8 mouse cellular contexts compared by ENCODE assay signal in the genomic region with DNA sequence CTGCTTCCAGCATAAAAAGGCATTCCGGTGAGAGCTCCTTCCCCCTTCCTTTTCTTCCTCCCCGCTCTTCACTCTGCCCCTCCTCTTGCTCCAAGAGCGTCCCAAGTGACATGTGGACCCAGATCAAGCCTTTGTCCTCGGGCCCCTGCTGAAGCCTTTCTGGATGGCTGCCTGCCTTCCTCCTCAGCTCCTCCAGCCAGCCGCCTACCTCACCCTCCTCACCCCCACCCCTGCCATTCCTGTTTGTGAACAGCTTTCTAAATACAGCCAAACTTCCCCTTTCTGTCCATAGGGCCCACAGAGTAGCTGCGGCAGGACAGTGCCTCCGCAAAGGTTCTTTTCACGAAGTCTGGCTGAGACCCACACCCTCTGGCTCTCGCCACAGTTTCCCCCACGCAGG.
DNase-seq lines count a peak whose midpoint lies in the region; ATAC-seq and TF ChIP-seq lines count a peak whose summit lies in the region.

No protein-coding gene starts in this region.

- no peaks in the 10 kb centered on the region for H3K36me3 ChIP-seq in kidney, embryonic 16.5 days (ENCODE audit: insufficient read depth, low read length)
- no peaks in the 10 kb centered on the region for H3K36me3 ChIP-seq in heart, embryonic 12.5 days
- no peaks in the 10 kb centered on the region for H3K36me3 ChIP-seq in liver, postnatal 0 days (replicated peaks; ENCODE audit: insufficient read depth, low read length)

- H3K4me1 ChIP-seq in kidney, embryonic 16.5 days (ENCODE audit: insufficient read depth, low read length): peaks cover 39% of the 10 kb centered on the region
- H3K4me1 ChIP-seq in bone marrow, adult 2 months (ENCODE audit: control insufficient read depth, insufficient read depth, low read length): peaks cover 11% of the 10 kb centered on the region
- peaks cover 47% of the 10 kb centered on the region for H3K4me1 ChIP-seq in heart, embryonic 12.5 days (replicated peaks)
- H3K4me1 ChIP-seq in liver, postnatal 0 days (ENCODE audit: insufficient read depth): peaks cover 21% of the 10 kb centered on the region

- DNase-seq in kidney, adult 8-10 months: no peak
- no peak for DNase-seq in liver, postnatal 0 days
- DNase-seq in embryo, embryonic 10 days (ENCODE audit: low spot score): no peak
- DNase-seq in adipocyte (ENCODE audit: low spot score): no peak
- no peak for DNase-seq in urinary bladder, postnatal 36 days (ENCODE audit: low spot score in 2 of 2)

- H3K4me2 ChIP-seq in kidney, embryonic 16.5 days (replicated peaks; ENCODE audit: low read depth, low read length): no peak overlapping the region
- H3K4me2 ChIP-seq in heart, embryonic 12.5 days: no peak overlapping the region
- no peak overlapping the region for H3K4me2 ChIP-seq in liver, postnatal 0 days (ENCODE audit: low read depth, low read length)

- 0 out of 2 replicates have a peak overlapping the region, but pooled peaks have one; percentile 44 for H3K27ac ChIP-seq in kidney, embryonic 16.5 days (ENCODE audit: low read length)
- peak overlapping the region; percentile 93 for H3K27ac ChIP-seq in bone marrow, adult 2 months (ENCODE audit: control insufficient read depth, insufficient read depth, low read depth, low read length, poor library complexity)
- H3K27ac ChIP-seq in heart, embryonic 12.5 days (ENCODE audit: poor library complexity, severe bottlenecking): no peak overlapping the region
- H3K27ac ChIP-seq in liver, postnatal 0 days (ENCODE audit: low read depth): peak overlapping the region; percentile 76

- ATAC-seq in kidney, embryonic 16.5 days (ENCODE audit: low FRiP score, low TSS enrichment): 0 out of 2 replicates have a peak, but pooled peaks have one; percentile 11
- ATAC-seq in heart, embryonic 12.5 days (ENCODE audit: insufficient number of reproducible peaks, low FRiP score): peak; percentile 10; the same call in 1 of the 2 replicates
- ATAC-seq in liver, postnatal 0 days: peak; percentile 44; the same call in 1 of the 2 replicates

- H3K9me3 ChIP-seq in kidney, embryonic 16.5 days (ENCODE audit: low read length): no peaks in the 10 kb centered on the region
- no peaks in the 10 kb centered on the region for H3K9me3 ChIP-seq in heart, embryonic 12.5 days (replicated peaks)
- no peaks in the 10 kb centered on the region for H3K9me3 ChIP-seq in liver, postnatal 0 days (ENCODE audit: low read length)

- no peak for TF ChIP-seq CTCF in bone marrow, adult 2 months (IDR thresholded peaks at IDR 0.05; ENCODE audit: control insufficient read depth, insufficient read depth, low read length)
- no peak for TF ChIP-seq CTCF in liver, postnatal 0 days (IDR thresholded peaks at IDR 0.05; ENCODE audit: low read depth)

- peak; percentile 48; the same call in 1 of the 2 replicates for TF ChIP-seq POLR2A in bone marrow, adult 2 months (IDR thresholded peaks at IDR 0.05; ENCODE audit: borderline replicate concordance, control insufficient read depth, low read depth, low read length)

- H3K4me3 ChIP-seq in kidney, embryonic 16.5 days (ENCODE audit: low read length): no peak overlapping the region
- peak overlapping the region; percentile 44 for H3K4me3 ChIP-seq in bone marrow, adult 2 months (replicated peaks; ENCODE audit: control insufficient read depth, low read depth, low read length)
- H3K4me3 ChIP-seq in heart, embryonic 12.5 days: no peak overlapping the region
- H3K4me3 ChIP-seq in liver, postnatal 0 days (ENCODE audit: low read depth, low read length): no peak overlapping the region

- 42% methylated on average over 10 of the region's 10 CpGs for WGBS in kidney, embryonic 16.5 days
- WGBS in bone marrow, adult 2 months: 10% methylated on average over 10 of the region's 10 CpGs
- 52% methylated on average over 10 of the region's 10 CpGs for WGBS in heart, embryonic 12.5 days
- WGBS in liver, postnatal 0 days (ENCODE audit: insufficient replicate concordance): 25% methylated on average over 10 of the region's 10 CpGs

- H3K27me3 ChIP-seq in kidney, embryonic 16.5 days (ENCODE audit: insufficient read depth, low read length): no peaks in the 10 kb centered on the region
- no peaks in the 10 kb centered on the region for H3K27me3 ChIP-seq in heart, embryonic 12.5 days (replicated peaks)
- peaks cover 23% of the 10 kb centered on the region for H3K27me3 ChIP-seq in liver, postnatal 0 days (ENCODE audit: insufficient read depth, low read length)

- peak overlapping the region; percentile 47 for H3K9ac ChIP-seq in kidney, embryonic 16.5 days (replicated peaks; ENCODE audit: low read length)
- H3K9ac ChIP-seq in heart, embryonic 12.5 days: no peak overlapping the region; the same call in 1 of the 2 replicates
- no peak overlapping the region for H3K9ac ChIP-seq in liver, postnatal 0 days (replicated peaks)

- TF ChIP-seq EP300 in liver, postnatal 0 days (IDR thresholded peaks at IDR 0.05; ENCODE audit: low read depth): no peak
